Mouse (Mus musculus) lung, adult 10 weeks (tissue): Measurements from ENCODE around the gene Kalrn. TPM values are rescaled to one million over a fixed set of nuclear protein-coding genes. Genes with fewer than 3 reads are reported as not detected.

ENCODE experiments used
- polyA plus RNA-seq: library from polyadenylated mRNA; stranded (reverse); fragments of 350-450 nt; fragmentation: Illumina TruSeq; extraction: RNeasy Lipid Tissue Mini Kit (QIAGEN cat#74804); gene quantifications from one replicate; pipeline ENCODE4 v1.2.3, GENCODE M21; 2014; ENCODE audit warnings: low read depth, low replicate concordance; ENCODE audit not compliant: insufficient read depth

Kalrn gene
- polyA plus RNA-seq: 5.3 TPM

GRCm38 (mm10) chr16:34573151-34573802 is at the start of gene Kalrn:
Kalrn (minus strand) TSS chr16:34573532.

GRCm38 (mm10) chr16:33966538-33967282 is 606.6 kb downstream of the Kalrn start, which contains the start of gene Umps:
Umps (minus strand) TSS chr16:33967038.

Other genes starting within 250 kb of the Kalrn start
- gene Ropn1, start 76.4 kb upstream of the Kalrn start, polyA plus RNA-seq: not detected
- 1.3 TPM for gene Ccdc14, start 117.1 kb upstream of the Kalrn start, polyA plus RNA-seq
- gene Mylk, start 171.7 kb upstream of the Kalrn start, polyA plus RNA-seq: 45.1 TPM